Mouse (Mus musculus) T-helper 17 cell (primary cell): ENCODE measurements at regions not wholly inside any gene's neighbourhood (a gene's known extent, or its start where the extent isn't known, plus 50 kb on each side); places are given as distances from the start of the nearest gene placed in this dataset.

Experiments
- in situ Hi-C, 2 experiments: fragments of 300-600 bp; cut with MboI, MseI; formaldehyde crosslinking; loops; 1 replicate in 1 of 2; 2 replicates in 1 of 2; pipeline ENCODE4 v1.15.1; 2025; ENCODE audit warnings: high pct_unique_total_duplicates in 2 of 2

GRCm38 (mm10) chr8:42442786-42443185, 698.5 kb downstream of the Triml1 start:
- in situ Hi-C loops = no loop called here

GRCm38 (mm10) chr8:42402632-42403031, 738.7 kb downstream of the Triml1 start:
- in situ Hi-C loops = no loop called here

- in situ Hi-C loops = no loop called here
Observed at GRCm38 (mm10) chr8:42396886-42397285, 744.4 kb downstream of the Triml1 start.

GRCm38 (mm10) chr8:42388816-42389215, 752.5 kb downstream of the Triml1 start:
- in situ Hi-C loops = no loop called here

GRCm38 (mm10) chr8:42348073-42348603, 793.1 kb downstream of the Triml1 start:
- in situ Hi-C loops = no loop called here

GRCm38 (mm10) chr8:42334708-42335107, 806.6 kb downstream of the Triml1 start:
- in situ Hi-C loops = no loop called here

- in situ Hi-C loops = no loop called here
Observed at GRCm38 (mm10) chr8:42324663-42325062, 816.6 kb downstream of the Triml1 start.

GRCm38 (mm10) chr8:42322862-42323261, 818.4 kb downstream of the Triml1 start:
- in situ Hi-C loops = no loop called here

- in situ Hi-C loops = no loop called here
Observed at GRCm38 (mm10) chr8:42311060-42311459, 830.2 kb downstream of the Triml1 start.

GRCm38 (mm10) chr8:42291392-42291791, 849.9 kb downstream of the Triml1 start:
- in situ Hi-C loops = no loop called here

- in situ Hi-C loops = loop anchor here in 1 of 2 experiments (10.0 kb wide), 1 partner anchor 717 kb away; no protein-coding TSS in a partner anchor
Observed at GRCm38 (mm10) chr8:42282011-42282410, 859.3 kb downstream of the Triml1 start.

- in situ Hi-C loops = loop anchor here in 1 of 2 experiments (10.0 kb wide), 1 partner anchor 1871 kb away; no protein-coding TSS in a partner anchor
Observed at GRCm38 (mm10) chr8:42253358-42253757, 836.5 kb upstream of the Frg1 start.

GRCm38 (mm10) chr8:42242321-42242720, 825.4 kb upstream of the Frg1 start:
- in situ Hi-C loops = loop anchor here in 1 of 2 experiments (25.0 kb wide), 1 partner anchor 780 kb away; no protein-coding TSS in a partner anchor

GRCm38 (mm10) chr8:42219857-42220600, 803.2 kb upstream of the Frg1 start:
- in situ Hi-C loops = no loop called here

- in situ Hi-C loops = no loop called here
Observed at GRCm38 (mm10) chr8:42210943-42211342, 794.1 kb upstream of the Frg1 start.

- in situ Hi-C loops = no loop called here
Observed at GRCm38 (mm10) chr8:42209989-42210388, 793.1 kb upstream of the Frg1 start.

GRCm38 (mm10) chr8:42197257-42197656, 780.4 kb upstream of the Frg1 start:
- in situ Hi-C loops = no loop called here

GRCm38 (mm10) chr8:42193902-42194550, 777.2 kb upstream of the Frg1 start:
- in situ Hi-C loops = no loop called here

GRCm38 (mm10) chr8:42187083-42187482, 770.2 kb upstream of the Frg1 start:
- in situ Hi-C loops = no loop called here

- in situ Hi-C loops = no loop called here
Observed at GRCm38 (mm10) chr8:42183288-42183878, 766.5 kb upstream of the Frg1 start.

- in situ Hi-C loops = loop anchor here in 1 of 2 experiments (10.0 kb wide), 1 partner anchor 632 kb away; no protein-coding TSS in a partner anchor
Observed at GRCm38 (mm10) chr8:42162441-42162840, 745.6 kb upstream of the Frg1 start.

- in situ Hi-C loops = no loop called here
Observed at GRCm38 (mm10) chr8:42157006-42157405, 740.1 kb upstream of the Frg1 start.
